Mouse (Mus musculus) heart, adult 2 months (tissue): ENCODE data around the gene Qpct. TPM values are rescaled to one million over a fixed set of nuclear protein-coding genes. Genes with fewer than 3 reads are reported as not detected.
A peak's percentile ranks its signal among the peaks of the same experiment; 100 is the strongest.

Source experiments
- DNase-seq, 2 experiments: peaks; one replicate each; pipeline ENCODE4 v3.0.0; 2021
- H3K27ac ChIP-seq: fragments of 200-600 bp; 2 replicates; pipeline ENCODE4 v1.8.1; 2022
- H3K27me3 ChIP-seq: fragments of 200-500 bp; 2 replicates; pipeline ENCODE4 v1.6.1; 2012; ENCODE audit warnings: mild to moderate bottlenecking, low read length, inconsistent platforms, mixed read lengths; ENCODE audit not compliant: control insufficient read depth, insufficient read depth
- H3K36me3 ChIP-seq: fragments of 200-500 bp; 2 replicates; pipeline ENCODE4 v1.6.1; 2012; ENCODE audit warnings: low read length, inconsistent platforms; ENCODE audit not compliant: control insufficient read depth, insufficient read depth
- H3K4me1 ChIP-seq: fragments of 200-500 bp; 2 replicates; pipeline ENCODE4 v1.6.1; 2011; ENCODE audit warnings: low read length; ENCODE audit not compliant: control insufficient read depth, insufficient read depth
- H3K4me3 ChIP-seq: fragments of 200-600 bp; 2 replicates; pipeline ENCODE4 v1.8.1; 2022
- H3K79me2 ChIP-seq: fragments of 200-500 bp; replicated peaks from 2 replicates; pipeline ENCODE4 v1.6.1; 2012; ENCODE audit warnings: mild to moderate bottlenecking, inconsistent platforms, low read length, moderate library complexity, mixed read lengths; ENCODE audit not compliant: control insufficient read depth, insufficient read depth
- H3K9ac ChIP-seq: fragments of 200-500 bp; 2 replicates; pipeline ENCODE4 v1.6.1; 2012; ENCODE audit warnings: low read depth, mild to moderate bottlenecking, control low read depth, inconsistent platforms, low read length, mixed read lengths
- CTCF ChIP-seq: fragments of 200-600 bp; IDR thresholded peaks from 2 replicates; pipeline ENCODE4 v1.8.1; 2022; ENCODE audit warnings: antibody characterized with exemption, mild to moderate bottlenecking, moderate library complexity
- EP300 ChIP-seq: fragments of 200-500 bp; IDR thresholded peaks from 2 replicates; pipeline ENCODE4 v1.6.1; 2011; ENCODE audit warnings: low read depth, low read length, control low read depth; ENCODE audit not compliant: insufficient read depth
- POLR2A ChIP-seq: fragments of 200-500 bp; IDR thresholded peaks from 2 replicates; pipeline ENCODE4 v1.6.1; 2011; ENCODE audit warnings: mild to moderate bottlenecking, low read depth, low read length, control low read depth; ENCODE audit not compliant: insufficient read depth
- WGBS: fragments of 180-500 bp; shearing (Covaris S2); methylation state at CpG from one replicate; pipeline ENCODE4 v1.1.7; 2018; 5-methylcytosine and 5-hydroxymethylcytosine counted together
- intact Hi-C: fragments of 180-260 bp; cut with DNase I; formaldehyde crosslinking; loops from one replicate; pipeline ENCODE4 v1.15.1; 2025
- polyA plus RNA-seq: library from polyadenylated mRNA; depleted of rRNA; stranded (reverse); fragments of >200 nt; gene quantifications from 2 replicates; pipeline ENCODE4 v1.2.3, GENCODE M21; 2012
- total RNA-seq, 2 experiments: library from RNA; stranded (reverse); gene quantifications; 2 replicates each; pipeline ENCODE4 v1.2.3; 2021

Gene Qpct
- total and polyA plus RNA-seq, 3 experiments: 4.7 to 5.1 (median 5.0) TPM

DNA sequence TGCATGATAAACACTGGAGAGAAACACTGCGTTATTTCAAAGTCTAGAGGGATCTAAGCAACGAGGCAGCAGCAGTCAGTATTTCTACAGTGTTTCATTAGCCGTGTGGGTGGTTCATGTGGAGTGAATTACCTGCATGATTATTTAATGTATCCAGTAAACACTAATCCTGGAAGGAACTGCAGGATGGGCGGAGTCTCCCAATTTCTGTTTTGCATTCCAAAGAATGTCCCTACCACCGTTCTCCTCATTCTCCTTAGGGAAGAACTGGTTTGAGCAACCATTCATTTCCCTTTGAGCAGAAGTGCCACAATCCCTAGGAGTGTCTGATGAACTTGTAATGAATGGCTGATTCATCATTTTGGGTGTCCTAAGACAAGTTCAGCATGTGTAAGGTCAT lies 8.5 kb downstream of the Qpct start:
- no peaks in the 10 kb centered on the region for H3K36me3 ChIP-seq
- 72% methylated on average over 5 of the region's 5 CpGs for WGBS

DNA sequence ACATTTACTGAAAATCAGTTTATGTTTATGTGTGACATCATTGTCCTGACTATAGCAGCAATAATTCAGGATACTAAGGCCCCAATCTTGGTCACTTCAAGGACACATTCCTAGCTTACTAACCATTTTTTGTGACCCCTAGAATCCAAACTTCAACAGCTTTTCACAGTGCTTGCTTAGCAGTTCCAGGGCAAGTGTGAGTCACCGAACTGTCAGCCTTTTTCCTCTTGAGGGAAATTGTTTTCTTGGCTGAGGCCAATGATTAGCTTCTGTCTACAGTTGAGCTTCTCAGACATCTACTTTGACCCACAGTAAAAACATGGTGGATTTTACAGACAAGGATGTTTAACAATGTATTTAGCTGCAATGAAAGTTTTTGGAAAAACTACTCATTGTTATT lies 12.5 kb downstream of the Qpct start:
- Histone ChIP-seq H3K27me3 (no peaks in the 10 kb centered on the region), H3K4me3 (no peak overlapping the region), H3K9ac (no peak overlapping the region), H3K27ac (no peak overlapping the region), H3K79me2 (no peaks in the 10 kb centered on the region), H3K4me1 (no peaks in the 10 kb centered on the region), H3K36me3 (no peaks in the 10 kb centered on the region)
- TF ChIP-seq EP300 (no peak), POLR2A (no peak), CTCF (no peak)
- intact Hi-C loops: no loop called here
- no peak for DNase-seq
- 44% methylated on average over 1 of the region's 1 CpGs for WGBS

More for the DNA sequence above, 8.5 kb downstream of the Qpct start:
- H3K79me2 ChIP-seq: no peaks in the 10 kb centered on the region
- H3K9ac ChIP-seq: no peak overlapping the region
- H3K27me3 ChIP-seq: no peaks in the 10 kb centered on the region
- no peaks in the 10 kb centered on the region; the same call in 1 of the 2 replicates for H3K4me1 ChIP-seq
- no peak for TF ChIP-seq POLR2A
- no peak for TF ChIP-seq CTCF
- no peak for TF ChIP-seq EP300
- no peak overlapping the region for H3K4me3 ChIP-seq
- no peak for DNase-seq
- intact Hi-C loops: no loop called here
- no peak overlapping the region for H3K27ac ChIP-seq

DNA sequence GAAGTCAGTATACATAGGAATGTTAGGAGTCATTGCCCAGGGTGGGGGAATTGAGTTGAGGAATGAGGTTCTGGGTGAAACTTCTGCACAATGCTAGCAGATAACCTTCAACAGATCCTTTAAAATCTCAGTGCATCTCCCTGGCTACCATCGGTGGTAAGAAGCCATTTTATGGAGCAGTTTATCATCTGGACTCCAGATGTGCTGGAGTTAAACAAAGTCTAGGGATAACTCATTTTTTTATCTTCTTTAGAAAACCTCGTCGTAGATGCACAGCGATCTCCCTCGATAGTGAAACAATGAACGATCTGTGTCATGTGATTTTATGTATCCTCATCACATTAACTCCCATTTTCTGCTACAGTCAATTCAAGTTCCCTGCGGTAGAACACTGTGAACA lies 16.9 kb downstream of the Qpct start:
- Histone ChIP-seq H3K27me3 (no peaks in the 10 kb centered on the region), H3K36me3 (no peaks in the 10 kb centered on the region), H3K4me3 (no peak overlapping the region), H3K27ac (no peak overlapping the region), H3K79me2 (no peaks in the 10 kb centered on the region), H3K4me1 (no peaks in the 10 kb centered on the region), H3K9ac (no peak overlapping the region)
- WGBS: 71% methylated on average over 7 of the region's 7 CpGs
- intact Hi-C loops: no loop called here
- no peak for TF ChIP-seq EP300
- no peak for TF ChIP-seq CTCF
- no peak for TF ChIP-seq POLR2A
- no peak for DNase-seq

DNA sequence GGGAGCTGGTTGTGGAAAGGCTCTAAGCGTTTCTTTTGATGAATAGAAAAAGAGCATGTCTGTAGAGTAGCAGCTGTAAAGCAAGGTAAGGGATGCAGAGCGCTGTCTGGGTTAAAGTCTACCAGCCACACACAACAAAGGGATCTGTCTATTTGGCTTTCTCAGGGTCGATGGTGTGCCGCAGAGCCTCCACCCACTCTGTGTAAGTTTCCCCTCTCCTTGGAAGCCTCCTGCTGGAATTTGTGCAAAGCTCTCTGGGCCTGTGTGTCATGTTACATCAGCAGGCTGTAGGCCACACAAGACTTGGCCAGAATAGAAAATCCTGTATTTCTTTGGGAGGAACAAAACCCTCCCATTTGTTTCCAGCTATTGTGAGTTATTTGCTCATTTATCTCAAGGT lies 17.3 kb downstream of the Qpct start:
- Histone ChIP-seq H3K27ac (no peak overlapping the region), H3K9ac (no peak overlapping the region), H3K36me3 (no peaks in the 10 kb centered on the region), H3K79me2 (no peaks in the 10 kb centered on the region), H3K4me1 (no peaks in the 10 kb centered on the region), H3K4me3 (no peak overlapping the region), H3K27me3 (no peaks in the 10 kb centered on the region)
- intact Hi-C loops: no loop called here
- WGBS: 52% methylated on average over 4 of the region's 4 CpGs
- peak; percentile 31 to 34 for DNase-seq
- TF ChIP-seq CTCF (no peak), EP300 (no peak), POLR2A (no peak)

GRCm38 (mm10) chr17:79069766-79070480 lies 18.2 kb downstream of the Qpct start:
- no peaks in the 10 kb centered on the region for H3K4me1 ChIP-seq
- no peak for DNase-seq
- H3K79me2 ChIP-seq: no peaks in the 10 kb centered on the region
- no peak overlapping the region for H3K4me3 ChIP-seq
- intact Hi-C loops: no loop called here
- H3K36me3 ChIP-seq: no peaks in the 10 kb centered on the region
- 76% methylated on average over 14 of the region's 14 CpGs for WGBS
- no peak overlapping the region for H3K27ac ChIP-seq
- no peak overlapping the region for H3K9ac ChIP-seq
- no peaks in the 10 kb centered on the region for H3K27me3 ChIP-seq
- no peak for TF ChIP-seq POLR2A
- no peak for TF ChIP-seq EP300
- no peak for TF ChIP-seq CTCF

DNA sequence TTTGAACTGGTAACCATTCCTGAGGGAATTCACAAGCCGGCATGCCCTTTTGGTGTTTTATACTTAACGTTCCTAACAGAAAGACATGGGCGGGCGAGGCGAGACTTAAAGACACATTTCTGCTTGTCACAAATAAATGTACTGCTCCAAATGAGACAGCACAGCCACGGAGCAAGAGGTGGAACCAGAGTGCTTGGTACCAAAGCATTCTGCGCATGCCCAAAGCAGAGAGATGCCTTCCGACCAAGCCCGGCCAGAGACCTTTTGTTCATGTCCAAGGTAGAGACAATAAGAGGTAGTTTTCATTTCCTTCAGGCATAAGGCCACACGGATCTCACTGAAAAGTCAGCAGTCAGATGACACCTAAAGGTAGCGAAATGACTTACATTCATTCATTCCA lies 20.2 kb downstream of the Qpct start:
- TF ChIP-seq EP300 (no peak), POLR2A (no peak), CTCF (no peak)
- H3K27ac ChIP-seq: no peak overlapping the region
- no peaks in the 10 kb centered on the region for H3K27me3 ChIP-seq
- DNase-seq: no peak
- intact Hi-C loops: no loop called here
- H3K36me3 ChIP-seq: no peaks in the 10 kb centered on the region
- no peak overlapping the region for H3K9ac ChIP-seq
- WGBS: 84% methylated on average over 11 of the region's 11 CpGs
- H3K4me1 ChIP-seq: no peaks in the 10 kb centered on the region
- no peak overlapping the region for H3K4me3 ChIP-seq
- H3K79me2 ChIP-seq: no peaks in the 10 kb centered on the region
